Mouse (Mus musculus) midbrain, postnatal 0 days (tissue): ENCODE results near the gene Phf24. TPM values are rescaled to one million over a fixed set of nuclear protein-coding genes. Genes with fewer than 3 reads are reported as not detected.

Experiments
- ATAC-seq: fragments of 200-750 bp; cut with Nextera tagmentation; 2 replicates; pipeline ENCODE4 v1.8.0; 2017; ENCODE audit warnings: moderate number of reproducible peaks, mild to moderate bottlenecking, moderate TSS enrichment, moderate library complexity; ENCODE audit not compliant: low FRiP score
- DNase-seq: peaks from one replicate; pipeline ENCODE4 v3.0.0-alpha.2; 2015; ENCODE audit warnings: low spot score
- H3K27ac ChIP-seq: fragments of 300-500 bp; sonication (generic); 2 replicates; pipeline ENCODE4 v1.5.1; 2014; ENCODE audit warnings: low read depth, mild to moderate bottlenecking, low read length, mixed read lengths
- H3K27me3 ChIP-seq: fragments of 300-500 bp; sonication (generic); 2 replicates; pipeline ENCODE4 v1.6.1; 2014; ENCODE audit warnings: low read length, control low read depth, mixed read lengths; ENCODE audit not compliant: insufficient read depth
- H3K36me3 ChIP-seq: fragments of 300-500 bp; sonication (generic); 2 replicates; pipeline ENCODE4 v1.6.1; 2014; ENCODE audit warnings: low read length, control low read depth, mixed read lengths; ENCODE audit not compliant: insufficient read depth
- H3K4me1 ChIP-seq: fragments of 300-500 bp; sonication (generic); 2 replicates; pipeline ENCODE4 v1.6.1; 2014; ENCODE audit warnings: mild to moderate bottlenecking, control low read depth, antibody characterized with exemption, low read length, mixed read lengths; ENCODE audit not compliant: insufficient read depth
- H3K4me2 ChIP-seq: fragments of 300-500 bp; sonication (generic); 2 replicates; pipeline ENCODE4 v1.6.1; 2014; ENCODE audit warnings: low read depth, mild to moderate bottlenecking, low read length, mixed read lengths; ENCODE audit not compliant: poor library complexity, severe bottlenecking
- H3K4me3 ChIP-seq: fragments of 300-500 bp; sonication (generic); 2 replicates; pipeline ENCODE4 v1.5.1; 2014; ENCODE audit warnings: low read depth, mild to moderate bottlenecking, low read length, moderate library complexity
- H3K9ac ChIP-seq: fragments of 300-500 bp; sonication (generic); replicated peaks from 2 replicates; pipeline ENCODE4 v1.6.1; 2014; ENCODE audit warnings: mild to moderate bottlenecking, low read length, moderate library complexity, mixed read lengths; ENCODE audit not compliant: poor library complexity, severe bottlenecking
- H3K9me3 ChIP-seq: fragments of 300-500 bp; sonication (generic); 2 replicates; pipeline ENCODE4 v1.6.1; 2016; ENCODE audit warnings: low read length, control low read depth
- CTCF ChIP-seq: IDR thresholded peaks from 2 replicates; pipeline ENCODE4 v1.5.1; 2016; ENCODE audit warnings: antibody characterized with exemption, mild to moderate bottlenecking
- WGBS: fragments of 180-500 bp; shearing (Covaris S2); extraction: QIAGEN DNeasy Blood & Tissue Kit; methylation state at CpG from one replicate; pipeline ENCODE4 v1.1.7; 2014; 5-methylcytosine and 5-hydroxymethylcytosine counted together
- polyA plus RNA-seq: library from polyadenylated mRNA; unstranded; fragments of >200 nt; fragmentation: Nextera tagmentation; extraction: Ambion mirVana; gene quantifications from 2 replicates; pipeline ENCODE4 v1.2.1, GENCODE M21; 2015
- total RNA-seq: library from RNA; depleted of rRNA; stranded (reverse); fragments of >200 nt; gene quantifications from 2 replicates; pipeline ENCODE4 v1.2.3, GENCODE M21; 2014

Phf24 gene
- total and polyA plus RNA-seq, 2 experiments from 2014 or later, result 45.0 to 148 TPM

DNA sequence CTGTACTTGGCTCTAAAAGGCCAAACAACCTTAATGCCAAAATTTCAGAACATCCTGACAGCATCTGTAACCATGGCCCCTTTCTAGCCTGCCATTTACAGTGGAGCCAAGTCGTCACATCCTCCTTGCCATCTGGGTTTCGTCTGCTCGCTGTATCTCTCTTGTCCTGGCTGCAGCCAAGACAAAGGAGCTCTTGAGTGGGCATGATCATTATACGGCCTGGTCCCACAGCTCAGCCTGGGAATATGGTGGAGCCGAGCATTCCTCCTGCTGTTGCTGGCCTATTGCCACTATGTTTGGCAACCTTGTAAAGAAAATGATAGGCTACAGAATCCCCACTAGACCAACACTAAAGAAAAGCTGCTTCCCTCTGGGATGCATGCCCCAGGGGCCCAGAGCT, 26.9 kb downstream of the Phf24 start:
- no peak overlapping the region for H3K9ac ChIP-seq
- DNase-seq (peak; percentile 64), ATAC-seq (no peak)
- no peak overlapping the region for H3K4me3 ChIP-seq
- TF ChIP-seq CTCF, result no peak
- WGBS, result 57% methylated on average over 5 of the region's 5 CpGs
- H3K9me3 ChIP-seq, result no peaks in the 10 kb centered on the region
- peaks cover 19% of the 10 kb centered on the region for H3K4me1 ChIP-seq
- H3K4me2 ChIP-seq, result no peak overlapping the region
- no peaks in the 10 kb centered on the region for H3K27me3 ChIP-seq
- peaks cover 27% of the 10 kb centered on the region for H3K36me3 ChIP-seq
- no peak overlapping the region for H3K27ac ChIP-seq

DNA sequence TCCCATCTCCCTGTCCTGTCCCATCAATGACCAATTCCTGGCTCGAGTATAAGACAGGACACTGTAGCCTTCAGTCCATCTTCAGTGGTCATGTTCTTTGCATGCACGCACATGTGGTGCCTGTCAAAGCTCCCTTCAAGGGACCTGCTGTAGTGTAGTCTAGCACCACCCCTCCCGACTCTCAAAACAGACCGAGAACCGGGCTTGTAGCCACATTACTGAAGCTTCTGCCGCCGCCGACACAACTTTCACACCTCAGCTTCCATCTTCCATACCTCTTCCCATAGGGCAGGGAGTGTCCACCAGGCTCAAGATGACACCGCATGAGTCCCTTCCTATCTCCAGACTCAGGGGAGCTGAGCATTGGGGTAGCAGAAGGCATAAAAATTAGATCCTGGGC, 27.7 kb downstream of the Phf24 start:
- 89% methylated on average over 9 of the region's 9 CpGs for WGBS
- Histone ChIP-seq H3K27me3 (no peaks in the 10 kb centered on the region), H3K36me3 (peaks cover 20% of the 10 kb centered on the region), H3K9me3 (no peaks in the 10 kb centered on the region), H3K9ac (no peak overlapping the region), H3K4me1 (peaks cover 26% of the 10 kb centered on the region), H3K4me3 (no peak overlapping the region), H3K4me2 (no peak overlapping the region), H3K27ac (no peak overlapping the region)
- ATAC-seq (no peak), DNase-seq (no peak)
- no peak for TF ChIP-seq CTCF

DNA sequence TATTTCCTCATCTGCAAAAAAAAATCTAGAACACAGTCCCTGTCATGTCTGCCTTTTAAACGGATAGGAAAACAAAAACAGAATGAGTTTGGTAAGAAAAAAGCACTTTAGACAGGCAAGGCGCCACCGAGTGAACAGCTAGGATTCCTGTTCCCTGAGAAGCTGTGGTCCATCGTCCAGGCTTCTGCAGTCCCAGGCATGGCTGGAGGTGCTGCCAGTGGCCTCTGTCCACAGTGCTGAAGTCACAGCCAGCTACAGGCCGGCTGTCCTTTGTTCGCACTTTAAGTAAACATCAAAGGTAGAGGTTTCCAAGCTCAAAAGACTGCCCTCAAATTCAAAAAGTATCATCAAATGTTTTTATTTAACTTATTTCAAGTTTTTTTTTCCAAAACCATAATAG, 28.6 kb downstream of the Phf24 start:
- peaks cover 11% of the 10 kb centered on the region for H3K36me3 ChIP-seq
- ATAC-seq (no peak), DNase-seq (no peak)
- no peak overlapping the region for H3K4me3 ChIP-seq
- H3K27me3 ChIP-seq, result no peaks in the 10 kb centered on the region
- peaks cover 26% of the 10 kb centered on the region for H3K4me1 ChIP-seq
- 19% methylated on average over 6 of the region's 6 CpGs for WGBS
- no peak overlapping the region for H3K27ac ChIP-seq
- no peak overlapping the region for H3K9ac ChIP-seq
- no peak overlapping the region for H3K4me2 ChIP-seq
- TF ChIP-seq CTCF, result no peak
- no peaks in the 10 kb centered on the region for H3K9me3 ChIP-seq

DNA sequence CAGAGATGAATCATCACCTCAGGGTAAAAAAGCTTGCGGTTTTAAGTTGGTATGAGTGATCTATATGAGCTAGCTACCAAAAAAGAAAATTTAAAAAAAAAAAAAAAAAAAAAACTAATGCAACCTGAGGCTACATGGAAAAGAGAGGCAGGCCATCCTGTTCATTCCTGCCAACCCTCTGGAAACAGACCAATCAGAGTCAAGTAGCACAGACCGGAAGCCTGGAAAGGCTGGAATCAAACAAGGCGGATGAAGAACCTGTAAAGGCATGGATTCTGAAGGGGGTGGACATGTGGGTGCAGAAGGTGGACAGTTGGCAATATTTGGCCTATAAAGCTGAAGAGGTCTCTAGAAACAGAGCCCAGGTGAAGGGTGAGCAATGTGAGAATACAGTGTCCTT, 29.0 kb downstream of the Phf24 start:
- Histone ChIP-seq H3K27me3 (no peaks in the 10 kb centered on the region), H3K9me3 (no peaks in the 10 kb centered on the region), H3K4me2 (no peak overlapping the region), H3K4me1 (peaks cover 26% of the 10 kb centered on the region), H3K36me3 (peaks cover 7% of the 10 kb centered on the region), H3K4me3 (no peak overlapping the region), H3K27ac (no peak overlapping the region), H3K9ac (no peak overlapping the region)
- WGBS, result 88% methylated on average over 3 of the region's 3 CpGs
- DNase-seq, result no peak
- no peak for ATAC-seq
- no peak for TF ChIP-seq CTCF

DNA sequence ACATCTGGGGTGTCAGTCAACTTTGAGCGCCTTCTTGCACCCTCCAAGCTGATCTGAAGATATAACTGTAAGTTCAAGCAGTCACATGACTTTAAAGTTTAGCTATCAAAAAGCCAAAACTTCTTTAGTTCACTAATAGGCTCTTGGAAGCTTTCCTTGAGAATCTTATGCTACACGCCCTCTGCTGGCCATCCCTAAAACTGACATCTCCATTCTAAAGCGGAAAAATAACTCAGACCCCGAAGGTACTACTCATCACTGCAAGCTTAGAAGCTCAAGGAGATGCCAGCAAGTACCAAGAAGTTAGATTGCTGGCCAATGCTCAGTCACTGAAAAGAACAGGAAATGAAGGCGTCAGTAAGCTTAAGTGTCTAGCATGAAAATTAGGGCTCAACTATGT, 29.5 kb downstream of the Phf24 start:
- no peak overlapping the region for H3K4me3 ChIP-seq
- 0 out of 2 replicates have a peak overlapping the region, but pooled peaks have one; percentile 33 for H3K9ac ChIP-seq
- ATAC-seq, result no peak
- no peaks in the 10 kb centered on the region for H3K9me3 ChIP-seq
- TF ChIP-seq CTCF, result peak; percentile 88
- peak overlapping the region; percentile 34; the same call in 1 of the 2 replicates for H3K4me2 ChIP-seq
- WGBS, result 5% methylated on average over 5 of the region's 5 CpGs
- peaks cover 4% of the 10 kb centered on the region for H3K36me3 ChIP-seq
- peaks cover 26% of the 10 kb centered on the region for H3K4me1 ChIP-seq
- H3K27me3 ChIP-seq, result no peaks in the 10 kb centered on the region
- DNase-seq, result peak; percentile 89
- peak overlapping the region; percentile 91 for H3K27ac ChIP-seq

DNA sequence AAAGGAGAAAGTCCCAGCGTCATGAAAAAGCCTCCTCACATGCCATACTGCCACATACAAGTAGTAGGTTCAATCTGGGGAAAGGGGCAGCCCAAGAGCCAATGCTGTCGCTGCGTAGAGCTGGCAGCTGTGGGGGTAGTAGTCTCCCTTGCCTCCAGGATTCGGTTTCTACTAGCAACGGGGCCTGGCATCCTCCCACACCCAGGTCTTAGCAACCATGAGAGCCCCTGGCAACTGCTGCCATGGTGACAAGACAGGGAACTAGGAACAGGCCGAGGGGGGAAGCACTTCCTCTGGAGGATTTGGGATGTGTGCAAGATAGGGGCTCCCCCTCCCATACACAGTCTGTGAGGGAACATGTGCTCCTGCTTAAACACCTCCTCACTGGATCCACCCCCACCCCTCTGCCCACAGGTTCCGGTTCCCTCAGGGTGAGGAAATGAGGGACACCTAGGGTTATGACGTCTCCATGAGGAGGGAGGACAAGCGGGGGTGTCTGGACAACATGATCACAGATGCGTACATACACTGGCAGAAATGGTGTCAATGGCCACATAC, 30.4 kb downstream of the Phf24 start:
- TF ChIP-seq CTCF, result no peak
- 10% methylated on average over 10 of the region's 10 CpGs for WGBS
- Histone ChIP-seq H3K4me1 (peaks cover 30% of the 10 kb centered on the region), H3K27ac (peak overlapping the region; percentile 91), H3K4me3 (no peak overlapping the region), H3K9me3 (no peaks in the 10 kb centered on the region), H3K4me2 (peak overlapping the region; percentile 34), H3K36me3 (peaks cover 4% of the 10 kb centered on the region; the same call in 1 of the 2 replicates), H3K27me3 (no peaks in the 10 kb centered on the region), H3K9ac (0 out of 2 replicates have a peak overlapping the region, but pooled peaks have one; percentile 33)
- ATAC-seq, result peak; percentile 57
- peak; percentile 96 for DNase-seq
